Mouse (Mus musculus) gonadal fat pad, adult 2 months (tissue): ENCODE data around the gene 4930469K13Rik. TPM values are rescaled to one million over a fixed set of nuclear protein-coding genes. Genes with fewer than 3 reads are reported as not detected.

ENCODE experiments used
- DNase-seq: peaks from one replicate; pipeline ENCODE4 v3.0.0-alpha.2; 2012; ENCODE audit warnings: low read depth
- polyA plus RNA-seq: library from polyadenylated mRNA; depleted of rRNA; stranded (reverse); fragments of >200 nt; gene quantifications from 2 replicates; pipeline ENCODE4 v1.2.3, GENCODE M21; 2012

The 4930469K13Rik gene
- polyA plus RNA-seq, 1 experiment, result 1.4 TPM

DNA sequence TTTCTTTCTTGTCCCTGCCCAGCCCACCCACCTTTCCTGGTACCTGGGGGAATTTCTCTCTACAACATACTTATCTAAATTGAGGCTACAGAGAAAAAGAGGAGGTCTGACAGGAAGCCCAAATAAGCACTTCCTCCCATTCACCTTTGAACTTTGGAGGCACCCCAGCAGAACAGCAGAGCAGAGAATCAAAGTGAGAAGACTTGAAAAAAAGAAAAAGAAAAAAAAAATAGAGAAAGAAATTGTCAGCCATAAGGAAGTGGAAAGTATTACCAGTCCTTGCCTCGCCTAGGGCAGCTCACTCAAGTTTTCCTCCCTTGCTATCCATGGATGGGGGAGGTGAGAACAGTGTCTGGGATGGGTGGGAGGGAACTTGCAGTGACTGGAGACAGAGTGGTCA, 55.5 kb downstream of the 4930469K13Rik start:
- no peak for DNase-seq

DNA sequence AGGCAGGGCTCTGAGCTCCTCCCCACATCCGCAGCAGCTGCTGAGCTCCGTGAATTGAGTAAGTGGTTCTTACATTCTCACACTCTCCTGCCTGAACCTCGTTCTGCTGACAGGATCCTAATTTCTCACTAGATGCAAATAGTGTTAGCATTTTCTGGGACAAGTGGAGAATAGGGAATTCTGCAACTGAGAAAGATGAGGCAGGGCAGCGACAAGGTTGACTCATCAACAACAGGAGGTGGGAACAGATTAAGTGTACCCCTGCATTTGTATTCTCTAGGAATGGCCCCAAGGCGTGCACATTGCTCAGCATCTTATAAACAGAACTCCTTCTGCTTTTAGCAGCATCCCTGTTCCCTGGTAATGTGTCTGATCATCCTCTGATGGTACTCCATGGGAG, 58.3 kb downstream of the 4930469K13Rik start:
- no peak for DNase-seq

DNA sequence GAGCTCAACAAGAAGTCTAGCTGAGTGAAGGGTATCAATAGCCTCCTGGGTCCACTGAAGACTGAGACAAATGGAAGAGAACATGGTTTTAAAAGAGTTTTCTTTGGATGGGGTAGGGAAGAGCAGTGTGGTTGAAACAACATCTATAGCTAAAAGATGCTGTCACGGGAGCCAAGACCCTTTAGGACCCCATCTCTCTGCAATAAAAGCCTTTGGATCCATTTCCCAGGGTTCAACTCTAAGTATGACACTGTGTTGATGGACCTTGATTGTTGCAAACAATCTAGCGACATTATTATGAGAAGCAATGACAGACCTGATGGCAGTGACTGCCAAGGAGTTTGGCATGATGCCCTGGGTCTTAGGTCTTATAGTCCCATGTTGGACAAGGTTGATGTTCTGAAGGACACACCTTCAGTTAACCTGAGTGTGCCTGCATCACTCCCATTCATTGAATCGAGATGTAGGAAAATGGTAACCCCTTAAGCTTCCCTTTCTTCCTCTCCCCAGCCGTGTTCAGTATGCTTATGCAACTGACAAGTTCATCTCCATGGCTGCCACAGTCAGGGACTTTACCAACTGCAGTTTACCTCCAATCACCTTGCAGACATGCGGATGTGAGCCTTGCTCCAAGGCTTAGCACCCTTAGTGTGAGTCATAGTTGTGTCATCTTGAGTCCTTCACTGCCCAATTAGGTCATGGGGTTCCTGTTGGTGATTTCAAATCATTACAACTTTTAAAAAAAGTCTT, 62.3 kb downstream of the 4930469K13Rik start:
- DNase-seq, result no peak

DNA sequence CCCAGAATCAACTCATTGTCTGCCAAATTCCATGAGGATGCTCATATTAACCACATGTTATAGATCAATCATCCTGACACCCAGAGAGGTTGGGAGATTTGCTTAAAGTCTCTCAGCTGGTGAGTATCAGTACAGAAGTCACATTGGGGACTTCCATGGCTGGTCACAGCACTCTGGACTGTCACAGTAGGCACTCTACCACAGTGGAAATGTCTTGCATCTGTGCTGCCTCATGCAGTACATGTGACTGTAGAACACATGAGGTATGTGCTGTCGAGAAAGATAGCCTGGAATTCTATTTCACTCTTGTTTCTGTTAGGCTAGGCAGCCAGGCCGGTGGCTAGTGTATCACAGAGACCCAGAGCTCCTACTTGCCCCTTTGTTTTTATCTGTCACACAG, 63.6 kb downstream of the 4930469K13Rik start:
- no peak for DNase-seq

DNA sequence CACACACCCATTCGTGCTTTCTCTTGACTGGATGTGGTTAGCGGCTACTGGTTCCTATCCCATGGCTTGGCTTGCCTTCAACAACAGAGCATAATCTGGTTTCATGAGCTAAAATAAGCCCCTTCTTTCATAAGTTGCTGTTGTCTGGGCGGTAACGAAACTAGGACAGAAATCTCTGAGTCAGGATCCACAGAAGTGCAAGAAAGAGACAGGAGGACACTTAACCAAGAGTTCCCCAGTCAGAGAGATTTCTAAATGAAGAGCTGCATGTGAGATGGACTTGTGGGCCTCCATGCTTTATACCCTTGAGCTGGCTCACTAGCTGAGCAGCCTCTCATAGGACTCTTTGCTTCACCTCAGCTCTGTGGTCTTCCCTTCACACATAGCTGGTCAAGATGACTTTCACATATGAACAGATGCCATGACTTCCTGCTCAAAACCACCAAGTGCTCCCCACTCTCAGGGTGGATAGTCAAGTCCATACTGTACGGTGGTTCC, 64.3 kb downstream of the 4930469K13Rik start:
- DNase-seq, result no peak

DNA sequence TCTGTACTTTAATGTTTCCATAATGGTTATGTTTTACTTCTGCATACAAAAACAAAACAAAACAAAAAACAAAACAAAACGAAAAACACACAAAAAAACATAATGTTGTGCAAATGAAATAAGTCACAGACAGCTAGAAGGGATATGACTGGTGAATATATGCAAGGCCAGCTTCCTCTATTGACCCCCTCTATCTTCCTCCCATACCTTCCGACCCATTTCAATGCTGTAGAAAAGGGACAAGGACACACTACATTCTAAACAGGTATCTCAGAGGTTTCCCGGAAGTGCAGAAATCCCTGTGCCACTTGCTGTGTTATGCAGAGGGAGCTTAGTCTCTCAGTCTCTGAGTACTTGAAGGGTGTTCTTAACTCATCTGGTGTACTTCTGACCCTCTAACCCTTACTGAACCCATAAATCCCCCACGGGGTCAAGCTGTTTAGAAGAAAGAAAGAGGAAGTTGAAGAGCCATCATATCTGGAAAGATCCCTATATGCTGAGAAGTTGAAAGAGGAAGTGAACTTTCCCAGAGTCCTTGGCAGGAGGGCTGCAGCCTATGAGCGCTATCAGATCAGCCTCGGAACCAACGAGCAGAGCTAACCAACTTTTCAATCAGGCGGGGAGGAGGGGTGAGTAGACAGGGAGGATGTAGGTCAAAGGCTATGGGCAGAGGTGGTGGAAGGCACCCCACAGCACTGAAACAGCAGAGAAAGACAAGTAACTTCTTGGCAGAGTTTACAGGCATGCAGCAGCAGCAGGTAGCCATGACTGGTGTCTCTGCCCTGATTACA, 67.1 kb downstream of the 4930469K13Rik start:
- DNase-seq, result no peak

DNA sequence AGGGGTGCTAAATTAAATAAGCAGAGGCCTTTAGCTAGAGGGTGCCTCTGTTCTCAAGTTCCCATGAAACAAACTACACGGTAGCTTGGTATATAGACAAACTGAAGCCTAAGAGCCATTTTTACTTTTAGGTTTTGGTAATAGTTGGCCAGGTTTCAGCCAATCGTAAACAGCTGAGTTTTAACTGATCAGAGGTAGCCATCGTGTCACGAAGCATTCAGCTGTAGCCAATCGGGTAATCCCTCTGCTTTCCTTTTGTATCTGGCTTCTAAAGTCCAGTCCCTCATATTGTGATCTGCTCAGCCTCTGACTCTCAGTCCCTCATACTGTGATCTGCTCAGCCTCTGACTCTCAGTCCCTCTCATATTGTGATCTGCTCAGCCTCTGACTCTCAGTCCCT, 68.7 kb downstream of the 4930469K13Rik start:
- no peak for DNase-seq

DNA sequence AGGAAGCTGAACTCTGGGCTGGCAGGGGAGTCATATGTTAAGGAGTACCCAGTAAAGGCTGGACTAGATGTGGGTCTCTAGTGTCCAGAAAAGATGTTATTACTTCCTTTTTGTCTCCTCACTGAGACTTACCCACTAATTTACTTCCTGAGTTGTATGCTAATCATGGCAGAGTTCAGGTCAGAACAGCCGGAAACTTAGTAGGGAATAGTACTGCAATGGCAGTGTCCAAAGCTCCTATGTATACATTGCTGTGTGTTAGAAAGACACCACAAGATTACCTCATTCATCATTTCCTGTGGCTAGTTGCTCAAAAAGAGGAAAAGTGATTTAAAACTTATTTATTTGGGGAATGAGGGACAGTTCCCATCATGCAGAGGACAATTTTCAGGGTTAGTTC, 73.3 kb downstream of the 4930469K13Rik start:
- DNase-seq, result no peak

DNA sequence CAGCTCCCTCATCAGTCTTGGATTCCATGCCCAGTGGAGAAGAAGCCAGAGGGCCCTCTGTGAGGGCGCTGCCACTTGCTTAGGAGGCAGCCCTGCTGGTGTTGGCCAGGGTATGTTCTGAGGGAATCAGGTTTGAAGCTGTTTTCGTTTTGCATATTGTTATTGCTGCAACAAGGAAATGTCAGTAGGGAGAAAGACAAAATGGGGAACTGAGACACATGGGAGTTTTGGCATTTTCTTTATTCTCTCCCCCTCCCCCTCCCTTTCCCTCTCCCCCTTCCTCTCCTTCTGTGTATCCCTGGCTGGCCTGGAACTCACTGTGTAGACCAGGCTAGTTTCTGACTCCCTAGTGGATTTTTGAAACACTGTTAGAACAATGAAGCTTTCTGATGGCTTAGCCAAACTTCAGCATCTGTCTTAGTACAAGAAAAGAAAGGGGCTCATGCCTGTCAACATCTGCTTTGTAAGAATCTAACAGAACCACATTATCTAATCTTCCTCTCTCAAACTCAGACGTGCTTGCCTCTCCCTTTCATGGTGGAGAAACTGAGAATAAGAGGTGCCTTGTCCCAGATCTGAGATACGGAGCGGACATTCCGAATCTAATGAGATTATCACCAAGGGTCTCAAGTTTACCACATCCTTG, 86.2 kb downstream of the 4930469K13Rik start:
- DNase-seq, result no peak

DNA sequence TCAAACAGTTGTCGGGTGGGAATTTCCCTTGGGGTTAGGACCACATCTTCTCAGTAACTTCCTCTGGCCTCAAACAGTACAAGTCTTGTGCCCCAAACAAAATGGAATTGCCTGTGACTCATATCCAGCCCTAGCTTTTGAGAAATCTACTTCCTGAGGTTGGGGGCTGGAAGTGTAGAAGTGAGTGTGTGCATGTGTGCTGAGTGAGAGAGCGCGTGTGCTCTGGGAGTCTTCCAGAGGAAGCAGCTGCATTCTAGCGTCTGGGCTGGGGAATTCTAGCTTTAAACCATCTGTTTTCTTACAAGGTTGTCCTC, 87.5 kb downstream of the 4930469K13Rik start:
- DNase-seq, result no peak

DNA sequence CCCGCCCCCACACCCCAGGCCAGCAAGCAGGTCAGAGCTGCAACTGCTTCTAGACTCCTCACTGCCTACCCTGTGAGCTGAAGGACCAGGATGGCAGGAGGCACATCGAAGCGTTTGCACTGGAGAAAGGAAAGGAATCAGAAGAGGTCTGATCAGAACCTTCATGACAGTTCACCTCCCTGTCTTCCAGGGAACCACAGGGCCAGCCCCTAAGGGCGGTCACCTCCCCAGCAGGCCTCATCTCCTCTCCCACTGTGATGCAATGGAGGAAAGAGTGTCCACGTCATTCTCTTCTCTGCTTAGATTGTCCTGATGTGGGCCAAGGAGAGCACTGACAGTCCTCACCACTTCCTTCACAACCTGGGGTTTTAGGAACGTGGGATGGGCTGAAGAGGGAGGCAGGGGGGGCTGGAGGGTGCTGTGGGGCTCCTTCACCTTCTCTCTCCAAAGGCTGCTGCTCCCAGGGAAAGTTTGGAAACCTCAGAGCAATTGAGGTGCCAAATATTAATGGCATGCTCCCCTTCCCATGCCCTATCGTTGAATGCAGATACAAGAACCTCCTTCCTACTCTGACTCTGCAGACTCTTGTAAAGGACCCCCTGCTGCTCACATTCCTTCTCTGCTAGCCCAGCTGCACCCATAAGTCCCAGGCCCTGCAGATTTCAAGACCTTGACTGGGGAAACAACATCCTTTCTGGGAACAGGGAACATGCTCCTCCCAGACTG, 88.1 kb downstream of the 4930469K13Rik start:
- no peak for DNase-seq

DNA sequence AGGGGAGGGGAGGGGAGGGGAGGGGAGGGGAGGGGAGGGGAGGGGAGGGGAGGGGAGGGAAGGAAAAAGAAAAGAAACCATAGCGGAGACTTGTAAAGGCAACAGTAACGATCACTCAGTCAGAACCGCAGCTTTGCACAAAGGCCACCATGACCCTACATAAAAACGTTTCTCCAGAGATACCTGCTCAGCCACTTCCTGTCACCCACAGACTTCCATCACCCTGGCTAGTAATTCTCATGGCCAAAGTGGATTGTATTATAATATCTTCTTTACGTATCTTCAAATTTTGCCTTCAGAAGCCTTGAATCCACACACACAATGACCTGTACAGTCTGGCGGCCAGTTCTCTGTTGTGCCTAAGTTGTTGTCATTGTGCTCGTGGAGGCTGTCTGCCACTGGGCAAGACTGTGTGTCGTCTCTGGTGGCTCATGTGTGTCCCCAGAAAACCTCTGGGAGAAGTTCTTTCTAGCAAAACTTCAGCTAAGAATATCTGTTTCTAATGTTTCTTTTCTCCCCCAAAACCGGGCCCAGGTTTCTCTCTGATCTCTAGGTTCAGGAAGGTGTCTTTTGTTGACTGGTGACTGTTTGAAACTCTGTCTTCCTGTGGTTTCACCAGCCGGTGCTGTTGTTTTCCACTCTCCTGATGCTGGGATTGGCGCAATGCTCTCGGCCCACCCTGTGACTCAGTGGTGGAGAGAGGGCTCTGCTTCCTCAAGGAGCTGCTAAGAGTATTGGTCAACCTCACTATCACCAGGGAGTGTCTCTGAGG, 88.9 kb downstream of the 4930469K13Rik start:
- DNase-seq, result no peak

DNA sequence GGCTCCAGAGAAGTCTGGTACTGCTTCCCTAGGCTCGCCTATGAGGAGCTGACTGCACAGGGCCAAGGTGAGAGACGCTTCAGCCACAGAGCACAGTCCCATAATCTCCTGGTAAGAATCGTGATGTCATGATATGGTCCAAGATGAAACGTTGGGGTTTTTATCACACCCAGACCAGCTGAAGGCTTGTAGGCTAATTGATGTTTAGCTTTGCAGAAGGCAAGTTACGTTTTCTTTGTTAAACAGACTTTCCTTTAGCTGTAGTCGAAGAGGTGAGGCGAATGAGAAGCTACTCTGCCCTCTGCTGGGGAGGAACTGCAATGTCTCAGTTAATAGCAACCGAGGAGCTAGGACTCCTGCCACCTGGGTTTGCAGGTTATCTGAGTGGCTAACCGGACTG, 89.7 kb downstream of the 4930469K13Rik start:
- no peak for DNase-seq

DNA sequence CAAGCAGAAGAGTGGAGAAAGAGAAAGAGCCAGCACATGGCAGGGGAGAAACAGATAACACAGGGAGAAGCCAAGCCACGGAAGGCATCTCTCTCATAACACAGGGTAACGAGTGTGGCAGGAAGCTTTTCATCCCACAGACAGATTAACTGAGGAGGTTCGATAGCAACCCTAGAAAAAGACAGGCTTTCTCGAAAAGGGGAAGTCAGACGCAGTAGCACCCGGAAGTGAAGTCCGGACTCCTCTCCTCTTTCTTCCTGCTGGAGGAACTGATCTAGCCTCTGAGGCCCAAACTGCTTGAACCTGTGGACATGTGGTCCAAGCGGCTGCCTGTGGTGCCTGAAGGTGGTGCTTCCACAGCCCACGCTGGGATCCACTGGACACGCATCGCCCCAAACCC, 90.1 kb downstream of the 4930469K13Rik start:
- DNase-seq, result no peak

DNA sequence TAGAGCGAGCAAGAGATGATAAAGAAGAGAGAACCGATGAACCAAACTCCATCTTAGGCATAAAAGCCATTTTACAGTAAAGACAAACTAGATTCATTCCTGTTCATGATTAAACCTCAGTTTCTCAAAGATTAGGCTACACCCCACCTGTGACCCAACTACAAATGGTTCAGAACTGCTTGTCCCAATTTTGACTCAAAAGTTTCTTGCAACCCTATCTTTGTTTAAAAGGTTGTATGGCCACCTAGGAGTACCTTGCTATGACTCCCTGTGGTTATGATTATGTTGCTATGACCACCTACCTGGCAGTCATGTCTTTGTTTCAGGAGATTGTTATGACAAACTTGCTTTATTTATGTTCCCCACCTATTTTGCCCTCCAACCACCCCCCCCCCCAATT, 90.7 kb downstream of the 4930469K13Rik start:
- no peak for DNase-seq

DNA sequence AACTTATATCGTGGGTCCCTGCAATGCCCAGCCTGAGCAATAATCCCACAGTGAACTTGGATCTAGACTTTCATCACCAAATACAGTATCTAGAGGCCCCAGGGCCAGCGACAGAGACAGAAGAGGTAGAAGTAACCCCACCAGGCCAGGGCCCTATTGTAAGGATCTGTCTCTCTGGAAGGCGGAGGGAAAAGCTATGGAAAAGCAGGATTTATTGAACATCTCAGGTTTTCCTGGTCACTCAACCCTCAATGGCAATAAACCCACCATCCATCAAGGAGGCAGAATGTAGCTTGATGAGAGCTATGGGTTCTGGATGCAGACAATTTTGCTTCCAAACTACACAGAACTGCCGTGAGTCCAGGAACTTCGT, 95.8 kb downstream of the 4930469K13Rik start:
- DNase-seq, result no peak

DNA sequence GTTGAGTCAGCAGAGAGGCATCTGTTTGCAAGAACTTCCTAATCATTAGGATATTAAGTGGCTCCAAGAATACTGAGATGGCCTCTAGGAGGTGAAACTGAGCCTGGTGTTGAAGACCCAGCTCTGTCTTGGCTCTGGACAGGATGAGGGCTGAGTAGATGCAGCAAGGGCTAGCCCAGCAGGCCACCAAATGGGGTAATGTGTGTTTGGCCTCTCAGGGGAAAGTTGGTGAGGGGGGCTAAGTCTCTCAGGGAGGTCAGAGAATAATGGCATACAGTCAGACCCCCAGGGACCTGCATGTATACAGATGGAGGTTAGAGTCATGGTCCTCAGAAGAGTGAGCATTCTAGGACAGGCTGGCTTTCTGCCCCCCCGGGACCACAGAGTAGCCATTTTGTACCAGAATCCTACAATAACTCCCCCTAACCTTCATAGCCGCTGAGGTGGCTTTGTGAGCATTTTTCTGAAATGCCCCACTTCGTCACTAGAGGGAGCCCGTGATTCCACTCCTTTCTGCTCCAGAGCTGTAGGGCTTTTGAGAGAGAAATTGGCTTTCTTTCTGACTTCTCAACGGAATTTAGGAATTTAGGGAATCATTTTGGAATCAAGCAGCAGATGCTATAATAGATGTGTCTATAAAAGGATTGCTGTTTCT, 96.3 kb downstream of the 4930469K13Rik start:
- DNase-seq, result no peak

DNA sequence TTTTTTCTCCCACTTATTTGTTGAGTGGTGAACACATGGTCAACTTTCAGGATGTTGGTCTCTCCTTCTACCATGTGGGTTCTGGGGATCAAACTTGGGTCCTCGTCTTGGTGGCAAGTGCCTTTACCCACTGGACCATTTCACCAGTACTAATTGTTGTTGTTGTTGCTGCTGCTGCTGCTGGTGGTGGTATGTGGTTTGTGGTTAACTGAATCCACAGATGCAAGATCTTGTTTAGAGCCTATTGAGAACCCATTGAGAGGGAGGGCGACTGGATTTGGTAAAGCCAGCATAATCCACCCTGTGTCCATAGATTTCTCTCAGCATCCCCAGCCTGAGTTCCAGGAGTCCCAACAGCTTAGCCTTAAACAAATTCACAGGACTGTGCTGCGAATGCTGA, 97.9 kb downstream of the 4930469K13Rik start:
- no peak for DNase-seq

DNA sequence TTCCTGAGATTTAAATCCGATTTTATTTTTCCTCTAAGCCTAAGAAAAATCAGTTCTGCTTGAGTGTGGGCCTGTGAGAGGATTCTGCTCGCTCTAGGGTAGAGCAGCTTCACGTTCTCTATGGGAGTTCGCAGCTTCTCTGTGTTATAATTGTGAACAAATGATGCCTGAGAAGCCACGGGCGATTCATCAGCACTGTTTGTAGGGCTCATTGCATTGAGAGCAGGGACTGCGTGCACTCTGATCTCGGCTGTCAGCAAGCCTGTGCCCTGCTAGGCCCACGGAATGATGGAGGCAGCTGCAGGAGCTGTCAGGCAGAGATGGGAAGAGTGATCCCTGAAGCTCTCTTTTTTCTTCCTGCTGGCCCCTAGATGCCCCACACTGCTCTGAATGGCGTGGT, 100.1 kb downstream of the 4930469K13Rik start:
- no peak for DNase-seq

DNA sequence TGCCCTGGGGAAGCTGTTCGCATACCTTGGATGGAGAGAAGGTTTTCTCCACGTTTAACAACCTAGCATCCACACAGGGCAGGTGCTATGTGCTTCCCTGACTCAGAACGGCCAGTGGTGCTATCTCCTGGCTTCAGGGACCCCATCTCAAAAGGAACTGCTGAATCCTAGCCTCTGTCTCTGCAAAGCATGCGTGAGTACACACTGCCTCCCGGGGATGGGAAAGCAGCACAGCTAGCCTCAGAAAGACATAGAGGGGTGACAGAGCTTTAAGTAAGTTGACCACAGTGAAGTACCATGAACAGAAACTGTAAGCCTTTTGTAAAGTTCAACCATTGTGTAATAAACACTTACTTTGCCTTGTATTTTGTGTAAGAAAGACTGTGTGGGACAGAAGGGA, 104.9 kb downstream of the 4930469K13Rik start:
- no peak for DNase-seq

DNA sequence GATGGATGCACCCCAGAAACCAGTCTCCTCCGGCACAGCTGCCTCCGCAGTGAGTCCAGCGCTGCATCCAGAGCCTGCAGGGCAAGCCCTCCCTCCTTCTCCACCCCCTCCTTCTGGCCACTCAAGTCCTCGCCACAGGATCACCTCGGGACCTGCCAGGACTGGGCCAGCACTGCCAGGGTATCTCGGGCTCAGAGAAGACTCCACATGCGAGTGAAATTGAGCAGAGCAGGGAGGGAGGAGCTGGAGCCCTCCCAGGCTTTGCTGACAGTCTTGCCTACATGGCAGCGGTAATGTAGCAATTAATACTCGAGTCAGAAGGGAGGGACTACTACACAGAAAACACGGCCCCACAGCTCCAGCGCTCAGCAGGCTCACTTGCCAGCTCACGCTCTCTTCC, 105.4 kb downstream of the 4930469K13Rik start, which contains the start of gene Kcnip1:
Gene Kcnip1 (minus strand): TSS at position 215 of the 400 bp plus-strand sequence.
- no peak for DNase-seq
